Mouse (Mus musculus) limb, embryonic 14.5 days (tissue): ENCODE data around the gene Timm8b. TPM values are rescaled to one million over a fixed set of nuclear protein-coding genes. Genes with fewer than 3 reads are reported as not detected.

ENCODE experiments used
- ATAC-seq: fragments of 200-750 bp; cut with Nextera tagmentation; 2 replicates; pipeline ENCODE4 v1.8.0; 2017; ENCODE audit warnings: low read depth, moderate number of reproducible peaks, moderate TSS enrichment; ENCODE audit not compliant: low FRiP score
- DNase-seq: peaks from one replicate; pipeline ENCODE4 v3.0.0-alpha.2; 2015; ENCODE audit warnings: low spot score
- H3K27ac ChIP-seq: fragments of 300-500 bp; sonication (generic); replicated peaks from 2 replicates; pipeline ENCODE4 v1.5.1; 2014; ENCODE audit warnings: low read depth, mild to moderate bottlenecking, low read length, moderate library complexity, mixed read lengths
- H3K27me3 ChIP-seq: fragments of 300-500 bp; sonication (generic); 2 replicates; pipeline ENCODE4 v1.6.1; 2014; ENCODE audit warnings: low read length, mixed read lengths; ENCODE audit not compliant: control insufficient read depth, insufficient read depth
- H3K36me3 ChIP-seq: fragments of 300-500 bp; sonication (generic); 2 replicates; pipeline ENCODE4 v1.6.1; 2014; ENCODE audit warnings: mild to moderate bottlenecking, low read length, moderate library complexity, mixed read lengths; ENCODE audit not compliant: control insufficient read depth, insufficient read depth
- H3K4me1 ChIP-seq: fragments of 300-500 bp; sonication (generic); 2 replicates; pipeline ENCODE4 v1.6.1; 2014; ENCODE audit warnings: antibody characterized with exemption, low read length, mixed read lengths; ENCODE audit not compliant: control insufficient read depth, insufficient read depth
- H3K4me2 ChIP-seq: fragments of 300-500 bp; sonication (generic); replicated peaks from 2 replicates; pipeline ENCODE4 v1.6.1; 2014; ENCODE audit warnings: low read depth, mild to moderate bottlenecking, low read length, moderate library complexity; ENCODE audit not compliant: severe bottlenecking
- H3K4me3 ChIP-seq: fragments of 300-500 bp; sonication (generic); replicated peaks from 2 replicates; pipeline ENCODE4 v1.5.1; 2014; ENCODE audit warnings: low read length
- H3K9ac ChIP-seq: fragments of 300-500 bp; sonication (generic); 2 replicates; pipeline ENCODE4 v1.6.1; 2014; ENCODE audit warnings: mild to moderate bottlenecking, low read depth, low read length, moderate library complexity; ENCODE audit not compliant: severe bottlenecking
- H3K9me3 ChIP-seq: fragments of 300-500 bp; sonication (generic); 2 replicates; pipeline ENCODE4 v1.6.1; 2016; ENCODE audit warnings: low read length; ENCODE audit not compliant: control insufficient read depth
- POLR2A ChIP-seq: fragments of 200-500 bp; IDR thresholded peaks from 2 replicates; pipeline ENCODE4 v1.8.0; 2012; ENCODE audit warnings: inconsistent platforms, mild to moderate bottlenecking, moderate library complexity, borderline replicate concordance; ENCODE audit not compliant: insufficient read depth, insufficient read length; ENCODE audit errors: extremely low read depth
- WGBS: fragments of 180-500 bp; shearing (Covaris S2); extraction: QIAGEN DNeasy Blood & Tissue Kit; methylation state at CpG from one replicate; pipeline ENCODE4 v1.1.7; 2014; 5-methylcytosine and 5-hydroxymethylcytosine counted together
- polyA plus RNA-seq, 2 experiments: library from polyadenylated mRNA; depleted of rRNA in 1 of 2; stranded (reverse) in 1 of 2; unstranded in 1 of 2; fragments of >200 nt; fragmentation: Nextera tagmentation in 1 of 2; extraction: Ambion mirVana in 1 of 2; gene quantifications; 2 replicates each; pipeline versions ENCODE4 v1.2.1 to v1.2.3; 2012 to 2014

Gene Timm8b
- polyA plus RNA-seq, 2 experiments = 238 to 239 TPM

DNA sequence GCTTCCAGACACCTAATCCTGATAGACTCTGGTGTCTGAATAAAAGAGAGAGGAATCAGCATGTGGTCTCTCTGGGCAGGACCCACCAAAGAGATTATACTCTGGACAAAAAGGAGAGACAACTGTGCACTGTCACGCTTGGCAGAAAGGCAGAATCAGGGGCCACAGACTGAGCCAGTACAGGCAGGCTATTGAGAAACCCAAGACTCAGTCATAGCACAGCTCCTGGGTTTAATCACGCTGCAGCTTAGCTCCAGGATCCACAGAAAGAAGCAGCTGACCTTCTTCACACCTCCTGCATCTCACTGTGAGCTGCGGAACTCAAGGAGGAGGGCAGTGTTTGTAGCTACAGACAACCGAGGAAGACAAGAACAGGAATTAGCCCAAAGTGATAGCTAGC is 23.3 kb upstream of the Timm8b start:
- Histone ChIP-seq H3K9me3 (no peaks in the 10 kb centered on the region), H3K4me3 (no peak overlapping the region), H3K4me1 (no peaks in the 10 kb centered on the region), H3K9ac (no peak overlapping the region), H3K27me3 (no peaks in the 10 kb centered on the region), H3K27ac (no peak overlapping the region), H3K36me3 (no peaks in the 10 kb centered on the region), H3K4me2 (no peak overlapping the region)
- ATAC-seq (no peak), DNase-seq (no peak)
- TF ChIP-seq POLR2A = no peak
- 31% methylated on average over 4 of the region's 4 CpGs for WGBS

DNA sequence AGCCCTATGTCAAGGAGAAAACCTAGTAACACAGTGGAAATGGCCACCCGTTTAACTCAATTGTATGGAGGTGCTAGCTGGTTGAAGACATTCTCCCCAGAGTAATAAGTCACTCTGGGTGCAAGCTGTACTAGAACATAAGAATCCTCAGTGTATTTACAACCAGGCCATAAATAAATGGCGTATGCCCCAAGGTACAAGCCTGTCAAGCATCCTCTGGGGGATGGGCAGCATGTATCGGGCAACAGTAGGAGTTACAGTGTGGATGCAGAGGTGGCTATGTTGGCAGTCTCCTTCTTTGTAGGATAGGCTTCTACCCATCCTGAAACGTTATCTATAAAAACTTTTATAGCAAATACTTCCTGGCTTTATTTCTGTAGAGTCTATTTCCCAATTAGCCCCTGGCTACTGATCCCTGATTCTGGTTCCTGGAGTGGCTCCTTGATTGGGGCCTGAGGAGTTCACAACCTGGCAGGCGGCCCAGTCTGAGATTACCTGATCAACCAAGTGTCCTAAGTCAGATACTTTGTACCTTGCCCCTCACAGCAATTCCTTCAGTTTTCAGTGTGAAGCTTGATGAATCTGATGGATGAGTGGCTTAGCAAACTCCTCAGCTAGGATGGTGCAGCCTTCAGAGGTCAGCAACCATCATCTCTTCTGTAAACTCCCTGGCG is 18.4 kb upstream of the Timm8b start:
- DNase-seq = no peak
- Histone ChIP-seq H3K4me3 (no peak overlapping the region), H3K4me1 (no peaks in the 10 kb centered on the region), H3K36me3 (no peaks in the 10 kb centered on the region), H3K9ac (no peak overlapping the region), H3K27ac (no peak overlapping the region), H3K9me3 (no peaks in the 10 kb centered on the region), H3K4me2 (no peak overlapping the region), H3K27me3 (no peaks in the 10 kb centered on the region)
- no peak for TF ChIP-seq POLR2A
- no peak for ATAC-seq
- 55% methylated on average over 6 of the region's 6 CpGs for WGBS

DNA sequence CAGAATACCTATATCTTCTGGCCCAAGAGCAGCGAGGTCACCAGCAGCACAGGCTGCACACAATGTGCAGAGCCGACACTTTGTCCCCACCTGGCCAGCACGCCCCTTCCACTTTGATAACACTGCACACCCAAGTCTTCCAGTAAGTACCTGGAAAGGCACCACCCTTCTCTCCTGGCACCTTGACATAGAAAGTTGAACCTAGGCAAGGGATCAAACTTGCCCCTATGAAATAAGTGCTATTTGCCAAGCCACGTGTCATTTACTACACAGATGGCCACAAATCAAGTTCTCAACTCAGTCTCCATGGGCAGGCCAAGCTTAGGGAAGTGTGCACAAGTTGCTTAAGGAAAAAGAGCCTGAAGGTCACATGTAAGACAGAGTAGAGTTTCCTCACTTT is 16.8 kb upstream of the Timm8b start:
- no peak for TF ChIP-seq POLR2A
- ATAC-seq = no peak
- DNase-seq = no peak
- WGBS = 69% methylated on average over 4 of the region's 4 CpGs
- Histone ChIP-seq H3K4me3 (no peak overlapping the region), H3K9ac (no peak overlapping the region), H3K4me2 (no peak overlapping the region), H3K9me3 (no peaks in the 10 kb centered on the region), H3K27me3 (no peaks in the 10 kb centered on the region), H3K4me1 (no peaks in the 10 kb centered on the region), H3K36me3 (no peaks in the 10 kb centered on the region), H3K27ac (no peak overlapping the region)

DNA sequence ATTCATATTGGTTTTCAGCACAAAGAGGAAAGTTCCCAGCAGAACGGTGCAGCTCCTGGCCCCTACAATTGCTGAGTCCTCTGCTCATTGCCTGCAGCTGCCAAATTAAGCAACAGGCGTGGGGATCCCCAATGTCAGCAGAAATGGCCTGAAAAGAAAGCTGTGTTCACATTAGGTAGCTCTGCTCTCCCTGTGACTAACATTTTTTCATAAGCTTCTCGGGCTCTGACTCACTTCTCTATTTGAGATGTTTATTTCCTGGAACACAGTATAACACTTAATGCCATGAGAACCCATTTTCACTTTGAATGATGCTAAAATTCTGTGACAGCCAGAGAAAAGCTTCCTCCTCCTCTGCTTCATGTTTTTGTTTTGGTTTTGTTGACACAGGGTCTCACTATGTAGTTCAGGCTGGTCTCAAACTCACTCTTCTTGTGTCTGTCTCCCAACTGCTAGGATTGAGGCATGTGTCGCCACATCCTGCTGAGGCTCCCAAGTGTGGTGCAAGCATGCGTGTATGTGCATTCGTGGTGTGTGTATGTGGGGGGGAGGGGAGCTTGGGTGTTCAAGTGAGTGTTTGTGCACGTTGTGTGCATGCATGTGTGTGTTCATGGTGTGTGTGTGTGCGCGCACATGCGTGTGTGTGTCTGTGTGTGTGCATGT is 12.7 kb upstream of the Timm8b start:
- WGBS = 73% methylated on average over 10 of the region's 10 CpGs
- Histone ChIP-seq H3K9ac (no peak overlapping the region), H3K4me3 (no peak overlapping the region), H3K36me3 (peaks cover 15% of the 10 kb centered on the region), H3K27me3 (no peaks in the 10 kb centered on the region), H3K4me2 (no peak overlapping the region), H3K27ac (no peak overlapping the region), H3K9me3 (no peaks in the 10 kb centered on the region), H3K4me1 (no peaks in the 10 kb centered on the region)
- ATAC-seq (no peak), DNase-seq (no peak)
- TF ChIP-seq POLR2A = no peak

DNA sequence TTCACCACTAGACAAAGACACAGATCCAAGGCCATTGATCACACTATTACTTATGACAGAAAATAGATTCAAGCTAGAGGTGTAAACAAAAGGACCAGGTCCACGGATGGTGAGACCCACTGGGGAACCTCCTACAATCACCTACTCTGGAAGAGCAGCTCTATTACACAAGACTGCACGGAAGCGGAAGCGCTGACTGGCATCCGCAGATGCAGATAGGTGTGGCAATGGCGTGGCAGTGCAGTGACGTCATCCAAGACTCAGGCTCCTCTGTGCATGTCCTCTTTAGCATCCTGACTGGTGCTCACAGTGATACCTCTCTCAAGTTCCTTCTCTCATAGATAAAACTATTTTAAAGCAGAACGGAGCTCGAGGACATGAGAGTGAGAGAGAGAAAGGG is 10.8 kb upstream of the Timm8b start:
- TF ChIP-seq POLR2A = no peak
- 88% methylated on average over 9 of the region's 9 CpGs for WGBS
- Histone ChIP-seq H3K27me3 (no peaks in the 10 kb centered on the region), H3K4me1 (no peaks in the 10 kb centered on the region), H3K36me3 (peaks cover 33% of the 10 kb centered on the region), H3K9me3 (no peaks in the 10 kb centered on the region), H3K4me3 (no peak overlapping the region), H3K27ac (no peak overlapping the region), H3K9ac (no peak overlapping the region), H3K4me2 (no peak overlapping the region)
- ATAC-seq (no peak), DNase-seq (no peak)

DNA sequence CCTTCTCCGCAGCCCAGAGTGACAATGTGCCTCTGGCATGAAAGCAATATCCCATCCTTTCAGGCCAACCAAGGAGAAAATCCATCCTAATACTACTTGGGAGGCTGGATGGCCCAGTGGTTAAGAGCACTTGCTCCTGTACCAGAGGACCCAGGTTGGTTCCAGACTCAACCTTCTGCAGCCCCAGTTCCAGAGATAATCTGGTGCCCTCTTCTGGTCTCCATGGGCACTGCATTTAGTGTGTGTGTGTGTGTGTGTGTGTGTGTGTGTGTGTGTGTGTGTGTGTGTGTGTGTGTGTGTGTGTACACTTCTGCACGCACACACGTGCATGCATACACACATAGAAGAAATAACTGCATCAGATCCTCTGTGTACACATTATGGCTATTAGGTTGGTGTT is 10.2 kb upstream of the Timm8b start:
- 94% methylated on average over 3 of the region's 3 CpGs for WGBS
- Histone ChIP-seq H3K4me2 (no peak overlapping the region), H3K9me3 (no peaks in the 10 kb centered on the region), H3K4me1 (no peaks in the 10 kb centered on the region), H3K27me3 (no peaks in the 10 kb centered on the region), H3K27ac (no peak overlapping the region), H3K9ac (no peak overlapping the region), H3K36me3 (peaks cover 39% of the 10 kb centered on the region), H3K4me3 (no peak overlapping the region)
- ATAC-seq = no peak
- no peak for DNase-seq
- no peak for TF ChIP-seq POLR2A
